Mouse (Mus musculus) bone marrow, adult 2 months (tissue): ENCODE results near the gene Slc19a2.

Source experiments
- CTCF ChIP-seq: fragments of 200-500 bp; IDR thresholded peaks from 2 replicates; pipeline ENCODE4 v1.5.1; 2011; ENCODE audit warnings: low read length, control low read depth; ENCODE audit not compliant: control insufficient read depth, insufficient read depth
- POLR2A ChIP-seq: fragments of 200-500 bp; IDR thresholded peaks from 2 replicates; pipeline ENCODE4 v1.6.1; 2011; ENCODE audit warnings: low read depth, mild to moderate bottlenecking, control low read depth, low read length, borderline replicate concordance; ENCODE audit not compliant: control insufficient read depth

GRCm38 (mm10) chr1:164287406-164287805 is 38.6 kb downstream of the Slc19a2 start:
- TF ChIP-seq CTCF: no peak
- no peak for TF ChIP-seq POLR2A
